Mouse (Mus musculus) skeletal muscle tissue, adult 2 months (tissue): ENCODE measurements at regions not wholly inside any gene's neighbourhood (a gene's known extent, or its start where the extent isn't known, plus 50 kb on each side); places are given as distances from the start of the nearest gene placed in this dataset.

ENCODE experiments used
- DNase-seq: peaks from one replicate; pipeline ENCODE4 v3.0.0-alpha.2; 2012; ENCODE audit warnings: low read depth, low spot score

- no peak for DNase-seq
Observed at GRCm38 (mm10) chr5:149908376-149909078, 109.9 kb upstream of the Rxfp2 start.

- no peak for DNase-seq
Observed at GRCm38 (mm10) chr5:149909108-149909739, 109.3 kb upstream of the Rxfp2 start.

DNA sequence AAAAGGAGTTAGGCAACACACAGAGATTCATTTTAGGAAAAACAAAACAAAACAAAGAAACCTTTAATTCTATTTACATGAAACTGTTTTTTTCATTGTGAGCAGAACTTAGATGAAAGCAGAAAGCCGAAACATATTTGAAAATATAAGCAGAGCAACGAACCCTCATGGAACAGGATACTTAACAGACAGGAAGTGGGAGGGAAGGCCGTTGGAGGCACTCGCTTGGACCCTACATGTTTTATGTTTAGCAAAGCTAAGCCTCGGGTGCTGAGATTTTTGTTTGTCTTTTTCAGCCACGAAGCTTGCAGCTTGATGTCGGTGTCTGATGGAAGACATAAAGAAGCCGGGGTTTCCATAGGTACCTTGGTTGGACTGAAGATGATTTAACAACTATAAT, 108.5 kb upstream of the Rxfp2 start:
- DNase-seq = no peak

- no peak for DNase-seq
Observed at GRCm38 (mm10) chr5:149911968-149912367, 106.5 kb upstream of the Rxfp2 start.

- DNase-seq = no peak
Observed at GRCm38 (mm10) chr5:149915761-149916160, 102.7 kb upstream of the Rxfp2 start.

GRCm38 (mm10) chr5:149917374-149917773, 101.1 kb upstream of the Rxfp2 start:
- no peak for DNase-seq

DNA sequence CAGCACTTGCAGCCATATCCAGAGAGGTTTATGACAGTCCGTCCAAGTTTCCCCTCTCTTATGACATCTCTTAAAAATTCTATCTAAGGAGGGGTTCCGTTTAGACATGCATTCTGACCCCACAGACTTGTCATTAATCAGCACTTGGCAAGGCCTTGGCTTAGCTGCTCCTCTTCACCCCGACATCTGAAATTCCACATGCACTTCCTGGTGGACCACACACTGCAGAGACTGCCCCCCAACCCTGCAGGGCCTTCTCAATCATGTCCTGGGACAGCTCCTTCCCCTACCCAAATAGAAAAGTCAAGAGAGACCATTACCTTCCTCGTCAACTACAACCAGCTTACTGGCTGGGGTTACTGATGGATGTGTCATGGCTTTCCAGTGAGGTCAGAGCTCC, 99.4 kb upstream of the Rxfp2 start:
- DNase-seq = no peak

DNA sequence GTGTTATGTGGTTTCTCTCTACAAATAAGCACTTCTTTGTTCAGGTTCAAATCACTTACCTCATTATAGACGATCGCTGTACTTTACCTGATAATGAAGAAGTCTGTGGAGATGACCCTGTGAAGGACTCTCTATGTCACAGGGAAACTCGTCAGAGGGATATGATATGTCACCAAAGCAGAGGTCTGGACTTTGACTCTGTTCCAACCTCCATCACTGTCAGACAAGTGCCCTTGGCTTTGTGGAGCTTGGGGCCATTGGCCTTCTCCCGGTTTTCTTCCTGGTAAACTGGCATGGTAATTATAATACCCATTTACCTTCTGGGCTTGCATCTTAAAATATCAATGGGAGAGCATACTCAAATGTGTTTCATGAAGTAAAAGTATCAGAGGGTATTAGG, 98.1 kb upstream of the Rxfp2 start:
- no peak for DNase-seq

DNA sequence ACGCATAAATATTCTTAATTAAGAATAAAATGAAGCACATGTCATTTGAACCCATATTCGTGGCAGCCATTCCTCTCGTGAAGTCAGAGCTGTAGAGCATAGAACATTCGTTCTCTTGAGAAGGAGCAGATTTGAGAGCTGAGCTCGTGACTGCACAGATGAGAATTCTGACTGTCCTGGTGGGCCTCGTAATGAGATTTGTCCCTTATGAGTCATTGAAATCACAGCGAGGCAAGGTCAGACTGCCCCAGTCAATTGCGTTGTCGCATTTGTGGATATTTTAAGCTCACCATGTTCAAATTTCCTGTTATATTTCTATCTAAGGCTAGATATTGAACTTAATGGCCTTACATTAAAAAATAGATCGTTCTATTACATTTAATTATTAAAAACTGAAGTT, 94.0 kb upstream of the Rxfp2 start:
- DNase-seq = no peak

DNA sequence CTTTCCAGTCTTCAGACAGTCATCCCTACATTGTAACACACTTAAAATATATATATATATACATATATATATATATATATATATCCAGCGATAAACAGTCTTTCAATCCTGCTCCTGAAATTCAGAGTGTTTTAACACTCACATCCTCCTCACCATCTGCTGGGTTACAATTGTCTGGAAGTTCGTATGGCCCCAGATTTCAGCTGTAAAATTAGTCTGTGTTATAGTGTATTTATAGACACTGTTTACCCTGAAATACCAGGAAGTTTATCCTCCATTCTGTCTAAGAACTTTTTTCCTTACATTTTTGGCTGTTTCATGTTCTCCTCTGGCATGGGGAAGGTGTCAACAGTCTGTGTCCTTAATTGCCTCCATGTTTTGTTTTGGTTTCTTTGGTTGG, 91.7 kb upstream of the Rxfp2 start:
- DNase-seq = no peak

DNA sequence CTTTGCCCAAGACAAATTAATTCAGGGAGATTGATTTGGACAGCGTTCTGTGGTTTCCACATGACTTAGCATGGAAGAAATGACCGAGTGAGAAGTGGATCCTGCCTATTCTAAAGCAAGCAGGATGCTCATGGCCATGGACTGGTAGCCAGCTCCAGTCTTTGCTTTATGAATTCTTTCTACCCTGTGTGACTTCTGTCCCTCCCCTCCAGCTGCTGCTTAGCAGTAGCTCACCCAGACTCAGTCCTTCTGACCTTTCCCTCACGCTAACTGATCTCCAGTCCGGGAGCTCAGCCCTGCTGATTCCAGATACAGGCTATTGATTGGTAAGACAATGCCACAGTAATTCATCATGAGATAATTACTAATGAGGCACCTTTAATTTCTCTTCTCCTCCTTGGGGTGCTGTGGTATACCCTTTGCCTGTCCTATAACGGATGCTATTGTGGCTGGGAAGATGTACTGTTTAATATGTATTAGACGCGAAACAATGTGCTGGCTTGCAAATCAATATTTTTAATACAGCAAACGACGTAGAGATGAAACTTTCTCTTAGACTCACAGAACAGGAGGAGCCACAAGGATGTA, 86.8 kb upstream of the Rxfp2 start:
- DNase-seq = no peak

DNA sequence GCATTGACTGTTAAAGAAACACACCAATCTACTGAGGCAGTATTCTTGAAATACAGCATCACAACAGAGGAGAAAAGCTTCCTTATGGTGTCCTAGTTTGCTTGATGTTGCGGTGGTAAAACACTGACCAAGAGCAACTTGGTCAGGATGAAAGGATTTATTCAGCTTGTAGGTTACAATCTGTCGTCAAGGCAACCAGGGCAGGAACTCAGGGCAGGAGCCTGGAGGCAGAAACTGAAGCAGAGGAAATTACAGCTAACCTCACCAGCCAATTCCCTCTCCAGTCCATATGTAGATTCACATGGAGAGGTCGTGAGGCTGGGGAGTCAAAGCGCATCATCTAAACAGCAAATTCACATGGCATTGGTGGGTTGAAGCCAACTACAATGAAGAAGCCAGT, 86.3 kb upstream of the Rxfp2 start:
- no peak for DNase-seq

DNA sequence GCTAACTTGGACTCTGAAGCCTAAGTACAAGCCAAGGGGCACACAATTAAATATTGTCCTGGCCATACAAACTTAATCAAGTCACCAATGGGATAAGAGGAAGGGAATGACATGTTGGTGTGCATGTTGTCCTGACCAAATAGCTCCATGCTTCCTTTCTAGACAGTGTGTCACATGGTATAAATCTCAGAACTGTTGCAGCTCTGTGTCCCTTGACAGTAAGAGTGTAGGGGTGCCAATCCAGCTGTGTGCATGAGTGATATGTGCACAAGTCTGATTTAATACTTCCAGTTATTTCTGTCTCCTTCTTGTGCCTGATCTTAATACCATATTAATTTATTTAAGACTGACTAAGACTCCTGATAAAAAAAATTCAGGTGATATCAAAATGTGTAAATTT, 72.8 kb upstream of the Rxfp2 start:
- no peak for DNase-seq

GRCm38 (mm10) chr5:149947491-149947890, 71.0 kb upstream of the Rxfp2 start:
- peak; percentile 68 for DNase-seq

GRCm38 (mm10) chr5:149956931-149957330, 61.5 kb upstream of the Rxfp2 start:
- no peak for DNase-seq

DNA sequence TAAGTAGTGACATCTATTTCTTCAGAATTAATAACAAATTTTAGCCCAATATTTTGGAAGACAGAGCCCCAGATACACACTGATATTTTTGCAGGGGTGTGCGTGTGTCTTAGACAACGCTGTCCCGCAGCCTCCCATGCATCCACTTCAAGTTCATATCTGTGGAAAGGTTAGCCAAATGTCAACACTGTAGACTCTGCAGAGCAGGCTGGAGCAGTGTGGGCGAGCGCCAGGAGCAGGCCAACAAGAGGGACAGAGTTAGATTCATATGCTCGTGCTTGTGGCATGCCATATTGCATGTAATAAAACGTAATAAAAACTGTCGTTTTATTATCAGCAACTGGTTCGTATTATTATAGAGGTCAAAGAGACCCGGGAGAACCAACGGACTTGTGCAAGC, 57.3 kb upstream of the Rxfp2 start:
- DNase-seq = no peak

GRCm38 (mm10) chr5:149964748-149965147, 53.7 kb upstream of the Rxfp2 start:
- no peak for DNase-seq
